Mouse (Mus musculus): ENCODE results near the gene Nptn. TPM values are rescaled to one million over a fixed set of nuclear protein-coding genes. Genes with fewer than 3 reads are reported as not detected.

Nptn gene
- polyA plus RNA-seq, 1 experiment from 2014 or later: 128 TPM

DNA sequence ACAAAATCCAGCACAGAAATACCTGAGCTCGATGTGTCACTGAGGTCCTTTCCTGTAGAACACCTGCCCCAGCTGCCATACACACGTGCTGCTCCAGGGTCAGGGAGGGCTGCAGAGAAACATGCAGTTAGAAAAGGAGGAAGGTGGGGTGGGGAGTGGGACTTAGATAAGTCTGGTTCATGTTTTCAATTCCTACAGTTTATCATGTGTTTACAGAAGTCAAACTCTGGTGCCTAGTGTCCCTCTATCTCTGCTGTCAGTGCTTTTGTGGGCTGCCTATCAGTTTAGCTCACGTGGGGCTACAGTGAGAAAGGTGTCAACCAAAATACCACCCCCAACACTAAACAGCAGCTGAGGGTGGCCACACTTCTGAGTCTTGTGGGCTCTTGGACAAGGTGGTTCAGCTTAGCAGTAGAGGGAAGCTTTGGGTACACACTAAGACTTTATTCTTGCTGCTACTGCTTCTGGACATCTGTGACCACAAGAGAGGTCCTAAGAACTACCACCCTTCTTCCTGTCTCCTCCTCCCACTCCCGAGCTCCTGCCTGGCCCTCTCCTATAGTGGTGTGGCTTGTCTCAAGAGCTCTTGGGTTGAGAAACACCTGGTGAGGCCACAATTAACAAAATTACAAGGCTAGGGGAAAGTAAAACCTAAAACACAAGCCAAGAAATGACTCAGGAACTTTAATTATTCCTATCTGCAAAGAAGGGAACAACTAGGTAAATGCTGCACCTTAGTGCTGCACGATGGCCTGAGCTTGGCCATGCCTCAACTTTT, 75.9 kb downstream of the Nptn start:
- Histone ChIP-seq H3K4me3 (ENCODE audit: low read length) (no peak overlapping the region), H3K27ac (ENCODE audit: low read depth, low read length) (no peak overlapping the region), H3K9ac (ENCODE audit: low read depth, low read length) (no peak overlapping the region), H3K27me3 (ENCODE audit: control insufficient read depth, insufficient read depth, low read length) (no peaks in the 10 kb centered on the region), H3K4me2 (replicated peaks; ENCODE audit: low read depth, low read length) (no peak overlapping the region), H3K36me3 (ENCODE audit: control insufficient read depth, insufficient read depth, low read length) (peaks cover 11% of the 10 kb centered on the region; the same call in 1 of the 2 replicates), H3K9me3 (ENCODE audit: control insufficient read depth, low read length) (no peaks in the 10 kb centered on the region), H3K4me1 (ENCODE audit: control insufficient read depth, insufficient read depth, low read length) (no peaks in the 10 kb centered on the region)
- WGBS: 80% methylated on average over 5 of the region's 5 CpGs
- ATAC-seq (ENCODE audit: low FRiP score, low TSS enrichment): no peak

DNA sequence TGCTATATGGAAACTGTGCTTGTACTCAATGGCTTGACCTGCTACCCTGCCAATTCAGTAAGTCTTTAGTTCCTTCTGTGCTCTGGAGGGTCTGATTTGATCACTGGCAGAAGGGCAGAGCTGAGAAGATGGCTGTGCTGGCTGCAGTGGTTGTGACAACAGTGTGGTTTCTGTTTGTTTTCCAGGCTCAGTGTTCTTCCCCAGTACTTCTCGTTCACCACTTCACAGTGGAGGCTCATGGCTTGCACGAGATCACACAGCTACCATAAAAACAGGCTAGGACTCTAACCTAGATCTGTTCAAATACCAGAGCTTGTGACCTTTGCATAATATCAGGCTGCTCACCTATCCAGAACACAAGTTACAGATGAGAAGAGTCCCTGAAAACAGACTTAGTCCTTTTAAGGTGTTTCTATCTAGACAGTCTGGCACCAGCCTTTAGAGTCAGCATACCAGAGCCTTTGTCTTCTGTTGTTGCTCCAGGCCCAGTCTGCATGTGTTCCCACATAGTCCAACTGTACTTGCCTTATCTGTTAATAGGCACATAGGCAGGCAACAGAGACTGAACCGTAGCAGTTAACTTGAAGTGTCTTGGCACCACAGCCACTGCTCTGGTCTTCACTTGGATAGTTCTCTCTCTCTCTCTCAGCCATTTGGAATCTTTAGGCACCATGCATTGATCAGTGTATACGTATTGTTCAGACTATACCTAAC, 76.7 kb downstream of the Nptn start:
- Histone ChIP-seq H3K27ac (ENCODE audit: low read depth, low read length) (no peak overlapping the region), H3K36me3 (ENCODE audit: control insufficient read depth, insufficient read depth, low read length) (peaks cover 11% of the 10 kb centered on the region; the same call in 1 of the 2 replicates), H3K27me3 (ENCODE audit: control insufficient read depth, insufficient read depth, low read length) (no peaks in the 10 kb centered on the region), H3K4me1 (ENCODE audit: control insufficient read depth, insufficient read depth, low read length) (no peaks in the 10 kb centered on the region), H3K4me2 (replicated peaks; ENCODE audit: low read depth, low read length) (no peak overlapping the region), H3K9ac (ENCODE audit: low read depth, low read length) (no peak overlapping the region), H3K4me3 (ENCODE audit: low read length) (no peak overlapping the region), H3K9me3 (ENCODE audit: control insufficient read depth, low read length) (no peaks in the 10 kb centered on the region)
- ATAC-seq (ENCODE audit: low FRiP score, low TSS enrichment): no peak
- 92% methylated on average over 4 of the region's 4 CpGs for WGBS

DNA sequence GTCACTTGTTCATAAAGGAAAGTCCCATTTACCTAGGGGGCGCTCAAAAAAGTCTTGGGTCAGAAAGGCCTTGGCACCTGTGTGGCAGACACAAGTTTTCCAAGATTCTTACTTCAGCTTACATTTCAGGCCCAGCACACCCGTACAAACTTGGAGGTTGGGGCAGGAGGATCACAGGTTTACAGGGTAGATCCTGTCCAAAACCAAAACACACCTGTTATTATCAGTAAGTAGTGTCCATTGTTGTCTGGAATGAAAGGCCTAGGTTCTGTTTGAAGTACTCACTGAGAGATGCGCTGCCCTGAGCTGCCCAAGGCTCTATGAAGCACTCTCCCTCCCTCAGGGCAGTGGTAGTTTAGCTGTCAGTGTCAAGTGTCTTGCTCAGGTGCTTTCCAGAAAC, 77.3 kb downstream of the Nptn start:
- no peaks in the 10 kb centered on the region for H3K9me3 ChIP-seq (ENCODE audit: control insufficient read depth, low read length)
- no peak overlapping the region for H3K4me2 ChIP-seq (replicated peaks; ENCODE audit: low read depth, low read length)
- no peak overlapping the region for H3K27ac ChIP-seq (ENCODE audit: low read depth, low read length)
- H3K9ac ChIP-seq (ENCODE audit: low read depth, low read length): no peak overlapping the region
- H3K36me3 ChIP-seq (ENCODE audit: control insufficient read depth, insufficient read depth, low read length): peaks cover 11% of the 10 kb centered on the region; the same call in 1 of the 2 replicates
- no peaks in the 10 kb centered on the region for H3K27me3 ChIP-seq (ENCODE audit: control insufficient read depth, insufficient read depth, low read length)
- no peak for ATAC-seq (ENCODE audit: low FRiP score, low TSS enrichment)
- H3K4me3 ChIP-seq (ENCODE audit: low read length): no peak overlapping the region
- WGBS: 89% methylated on average over 3 of the region's 3 CpGs
- no peaks in the 10 kb centered on the region for H3K4me1 ChIP-seq (ENCODE audit: control insufficient read depth, insufficient read depth, low read length)

DNA sequence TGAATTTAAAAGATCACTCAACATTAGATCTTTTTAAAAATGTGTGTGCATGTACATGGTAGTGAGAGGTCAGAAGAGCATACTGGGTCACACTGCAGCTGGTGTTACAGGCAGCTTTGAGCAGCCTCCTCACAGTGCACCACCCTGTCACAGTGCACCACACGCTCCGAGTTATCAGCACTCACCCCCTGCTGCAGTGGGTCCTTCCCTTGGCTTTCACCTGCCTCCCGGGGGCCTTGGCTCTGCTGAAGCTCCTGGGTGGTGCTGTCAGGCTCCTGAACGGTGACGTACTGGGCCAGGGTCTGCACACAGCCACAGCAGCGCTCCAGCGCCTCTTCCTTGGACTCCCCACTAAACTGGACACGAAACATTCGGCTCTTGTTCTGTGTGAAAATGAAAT, 77.9 kb downstream of the Nptn start:
- no peak overlapping the region for H3K4me3 ChIP-seq (ENCODE audit: low read length)
- H3K4me2 ChIP-seq (replicated peaks; ENCODE audit: low read depth, low read length): no peak overlapping the region
- no peaks in the 10 kb centered on the region for H3K27me3 ChIP-seq (ENCODE audit: control insufficient read depth, insufficient read depth, low read length)
- 83% methylated on average over 9 of the region's 9 CpGs for WGBS
- ATAC-seq (ENCODE audit: low FRiP score, low TSS enrichment): no peak
- H3K36me3 ChIP-seq (ENCODE audit: control insufficient read depth, insufficient read depth, low read length): peaks cover 11% of the 10 kb centered on the region; the same call in 1 of the 2 replicates
- no peaks in the 10 kb centered on the region for H3K9me3 ChIP-seq (ENCODE audit: control insufficient read depth, low read length)
- H3K27ac ChIP-seq (ENCODE audit: low read depth, low read length): no peak overlapping the region
- H3K4me1 ChIP-seq (ENCODE audit: control insufficient read depth, insufficient read depth, low read length): no peaks in the 10 kb centered on the region
- no peak overlapping the region for H3K9ac ChIP-seq (ENCODE audit: low read depth, low read length)

DNA sequence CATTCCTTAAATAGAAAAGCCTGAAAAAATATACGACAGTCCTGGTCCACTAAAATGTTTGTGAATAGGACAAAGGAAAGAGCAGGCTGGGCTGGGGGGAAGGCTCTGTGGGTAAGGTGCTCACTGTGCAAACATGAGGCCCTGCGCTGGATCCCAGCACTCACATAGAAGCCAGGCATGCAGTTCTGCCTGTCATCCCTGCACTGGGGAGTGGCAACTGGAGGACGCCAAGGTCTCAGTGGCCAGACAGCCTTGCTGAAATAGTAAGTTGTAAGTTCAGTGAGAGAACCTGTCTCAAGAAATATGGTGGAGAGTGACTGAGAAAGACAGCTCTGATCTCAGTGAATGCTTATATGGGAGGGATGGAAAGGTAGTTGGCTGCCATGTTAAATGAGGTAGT, 78.6 kb downstream of the Nptn start:
- H3K4me1 ChIP-seq (ENCODE audit: control insufficient read depth, insufficient read depth, low read length): no peaks in the 10 kb centered on the region
- H3K36me3 ChIP-seq (ENCODE audit: control insufficient read depth, insufficient read depth, low read length): peaks cover 15% of the 10 kb centered on the region
- ATAC-seq (ENCODE audit: low FRiP score, low TSS enrichment): no peak
- H3K4me3 ChIP-seq (ENCODE audit: low read length): no peak overlapping the region
- no peaks in the 10 kb centered on the region for H3K27me3 ChIP-seq (ENCODE audit: control insufficient read depth, insufficient read depth, low read length)
- 98% methylated on average over 3 of the region's 3 CpGs for WGBS
- no peak overlapping the region for H3K4me2 ChIP-seq (replicated peaks; ENCODE audit: low read depth, low read length)
- no peak overlapping the region for H3K27ac ChIP-seq (ENCODE audit: low read depth, low read length)
- H3K9ac ChIP-seq (ENCODE audit: low read depth, low read length): no peak overlapping the region
- H3K9me3 ChIP-seq (ENCODE audit: control insufficient read depth, low read length): no peaks in the 10 kb centered on the region

DNA sequence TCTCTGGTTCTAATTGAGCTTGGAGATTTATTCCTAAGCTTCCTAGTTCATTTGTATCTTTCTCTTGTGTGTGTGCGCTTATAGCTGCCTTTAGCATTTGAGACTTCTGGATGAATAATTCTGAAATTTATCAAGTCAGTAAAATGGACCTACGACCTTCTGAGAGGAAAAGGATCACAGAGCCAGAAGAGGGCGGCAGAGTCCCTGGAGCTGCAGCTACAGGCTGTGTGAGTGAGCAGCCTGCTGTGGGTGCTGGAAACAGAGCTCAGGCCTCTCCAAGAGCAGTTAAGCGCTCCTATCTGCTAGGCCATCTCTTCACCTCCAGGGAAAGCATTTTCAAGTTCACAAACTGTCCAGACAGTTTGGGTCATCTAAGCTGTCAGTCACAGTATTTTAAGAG, 80.0 kb downstream of the Nptn start:
- Histone ChIP-seq H3K36me3 (ENCODE audit: control insufficient read depth, insufficient read depth, low read length) (peaks cover 18% of the 10 kb centered on the region), H3K27ac (ENCODE audit: low read depth, low read length) (no peak overlapping the region), H3K4me1 (ENCODE audit: control insufficient read depth, insufficient read depth, low read length) (no peaks in the 10 kb centered on the region), H3K27me3 (ENCODE audit: control insufficient read depth, insufficient read depth, low read length) (no peaks in the 10 kb centered on the region), H3K9me3 (ENCODE audit: control insufficient read depth, low read length) (no peaks in the 10 kb centered on the region), H3K4me3 (ENCODE audit: low read length) (no peak overlapping the region), H3K9ac (ENCODE audit: low read depth, low read length) (no peak overlapping the region), H3K4me2 (replicated peaks; ENCODE audit: low read depth, low read length) (no peak overlapping the region)
- ATAC-seq (ENCODE audit: low FRiP score, low TSS enrichment): no peak
- 93% methylated on average over 4 of the region's 4 CpGs for WGBS

DNA sequence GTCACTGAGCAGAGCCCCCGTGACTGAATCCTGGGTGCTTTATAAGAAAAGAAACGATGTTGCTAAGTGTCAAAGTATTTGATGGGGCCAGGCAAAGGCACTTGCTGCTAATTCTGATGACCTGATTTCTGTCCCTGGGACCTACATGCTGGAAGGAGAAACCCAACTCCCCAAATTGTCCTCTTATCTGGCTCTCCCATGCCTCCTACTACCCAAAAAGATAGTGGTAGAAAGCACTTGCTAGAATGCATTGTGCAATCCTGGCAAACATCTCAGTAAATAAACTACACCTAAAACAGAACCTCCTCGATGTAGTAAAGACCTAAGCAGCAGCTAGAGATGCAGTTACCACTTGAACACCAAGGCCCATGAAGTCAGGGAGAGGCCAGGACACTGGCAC, 80.8 kb downstream of the Nptn start:
- 90% methylated on average over 3 of the region's 3 CpGs for WGBS
- no peak for ATAC-seq (ENCODE audit: low FRiP score, low TSS enrichment)
- H3K9me3 ChIP-seq (ENCODE audit: control insufficient read depth, low read length): no peaks in the 10 kb centered on the region
- no peak overlapping the region for H3K4me2 ChIP-seq (replicated peaks; ENCODE audit: low read depth, low read length)
- H3K4me3 ChIP-seq (ENCODE audit: low read length): no peak overlapping the region
- peaks cover 18% of the 10 kb centered on the region for H3K36me3 ChIP-seq (ENCODE audit: control insufficient read depth, insufficient read depth, low read length)
- no peak overlapping the region for H3K9ac ChIP-seq (ENCODE audit: low read depth, low read length)
- H3K27me3 ChIP-seq (ENCODE audit: control insufficient read depth, insufficient read depth, low read length): no peaks in the 10 kb centered on the region
- no peak overlapping the region for H3K27ac ChIP-seq (ENCODE audit: low read depth, low read length)
- H3K4me1 ChIP-seq (ENCODE audit: control insufficient read depth, insufficient read depth, low read length): no peaks in the 10 kb centered on the region

DNA sequence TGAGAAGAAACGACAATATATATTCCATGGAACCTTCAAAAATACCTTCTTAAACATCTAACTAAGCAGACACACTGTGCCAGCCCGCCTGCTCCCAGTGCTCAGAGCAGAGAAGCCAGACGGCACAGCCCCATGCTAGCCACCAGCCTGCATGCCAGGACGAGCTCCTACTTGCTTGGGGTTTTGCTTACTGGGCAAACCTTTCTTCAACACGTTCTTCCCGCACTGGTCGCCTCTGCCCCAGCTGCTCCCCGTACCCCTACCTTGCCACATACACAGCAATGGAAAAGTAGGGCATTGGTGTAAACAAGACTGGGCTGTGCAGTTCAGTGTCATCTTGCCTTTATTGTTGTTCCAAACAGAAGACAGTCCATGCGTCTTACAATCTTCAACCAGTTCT, 83.5 kb downstream of the Nptn start:
- H3K27ac ChIP-seq (ENCODE audit: low read depth, low read length): no peak overlapping the region
- no peak for ATAC-seq (ENCODE audit: low FRiP score, low TSS enrichment)
- no peaks in the 10 kb centered on the region for H3K9me3 ChIP-seq (ENCODE audit: control insufficient read depth, low read length)
- H3K4me1 ChIP-seq (ENCODE audit: control insufficient read depth, insufficient read depth, low read length): no peaks in the 10 kb centered on the region
- 90% methylated on average over 9 of the region's 9 CpGs for WGBS
- no peak overlapping the region for H3K4me2 ChIP-seq (replicated peaks; ENCODE audit: low read depth, low read length)
- peaks cover 13% of the 10 kb centered on the region for H3K36me3 ChIP-seq (ENCODE audit: control insufficient read depth, insufficient read depth, low read length)
- no peaks in the 10 kb centered on the region for H3K27me3 ChIP-seq (ENCODE audit: control insufficient read depth, insufficient read depth, low read length)
- no peak overlapping the region for H3K4me3 ChIP-seq (ENCODE audit: low read length)
- no peak overlapping the region for H3K9ac ChIP-seq (ENCODE audit: low read depth, low read length)

DNA sequence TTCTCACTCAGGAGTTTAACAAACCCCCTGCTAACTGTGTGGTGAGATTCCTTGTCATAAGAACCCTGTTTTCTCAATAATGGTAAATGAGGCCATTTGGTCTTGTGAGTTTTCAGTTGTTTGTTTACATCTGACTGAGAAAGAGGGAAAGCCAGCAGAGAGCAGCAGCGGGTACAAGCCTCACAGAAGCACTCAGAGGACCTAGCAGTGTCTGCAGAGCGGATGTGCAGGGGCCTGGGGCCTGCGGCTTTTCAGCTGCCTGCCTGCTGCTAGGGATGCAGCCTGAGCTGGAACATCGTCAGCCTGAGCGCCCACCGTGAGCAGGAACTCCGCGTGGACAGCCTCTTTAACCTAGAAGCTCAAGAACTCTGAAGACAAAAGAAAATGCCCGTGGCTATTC, 84.2 kb downstream of the Nptn start:
- no peaks in the 10 kb centered on the region for H3K27me3 ChIP-seq (ENCODE audit: control insufficient read depth, insufficient read depth, low read length)
- ATAC-seq (ENCODE audit: low FRiP score, low TSS enrichment): no peak
- 54% methylated on average over 9 of the region's 9 CpGs for WGBS

More for the DNA sequence above, 84.2 kb downstream of the Nptn start:
- H3K9ac ChIP-seq (ENCODE audit: low read depth, low read length): no peak overlapping the region
- no peaks in the 10 kb centered on the region for H3K9me3 ChIP-seq (ENCODE audit: control insufficient read depth, low read length)
- H3K4me2 ChIP-seq (replicated peaks; ENCODE audit: low read depth, low read length): no peak overlapping the region
- H3K36me3 ChIP-seq (ENCODE audit: control insufficient read depth, insufficient read depth, low read length): peaks cover 13% of the 10 kb centered on the region
- no peak overlapping the region for H3K4me3 ChIP-seq (ENCODE audit: low read length)
- H3K27ac ChIP-seq (ENCODE audit: low read depth, low read length): no peak overlapping the region
- no peaks in the 10 kb centered on the region for H3K4me1 ChIP-seq (ENCODE audit: control insufficient read depth, insufficient read depth, low read length)

All from kidney, embryonic 14.5 days (tissue).